In the genomic region with DNA sequence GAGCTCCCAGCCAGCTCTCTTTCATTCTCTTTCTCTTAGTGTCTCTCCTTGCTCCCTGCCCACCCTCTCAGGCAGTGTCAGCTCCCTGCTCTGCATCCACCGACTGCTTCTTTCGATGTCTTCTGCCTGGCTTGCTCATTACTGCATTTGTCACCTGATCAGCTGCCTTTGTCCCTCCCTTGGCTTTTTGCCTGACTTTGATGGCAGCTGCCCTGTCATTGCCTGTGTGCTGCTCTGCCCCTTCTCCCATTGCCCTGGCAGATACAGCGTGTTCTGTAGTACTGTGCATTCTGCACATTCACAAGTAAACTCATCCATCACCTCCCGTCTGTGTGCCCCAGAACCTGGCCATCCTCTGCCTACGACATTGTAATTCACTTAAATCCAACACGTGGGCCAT, we compare ENCODE assay signal across 8 mouse cellular contexts. TPM values are rescaled to one million over a fixed set of nuclear protein-coding genes. Genes with fewer than 3 reads are reported as not detected.
DNase-seq lines count a peak whose midpoint lies in the region; ATAC-seq and TF ChIP-seq lines count a peak whose summit lies in the region.
"Had no signal": no experiment of that assay in that cellular context is flagged by ENCODE, and none has a peak within 500 bp of the region (broad histone marks: within the 10 kb centered on the region; RNA-seq: fewer than 3 reads in every experiment).

No protein-coding gene starts in this region.

- no peak for TF ChIP-seq CTCF in heart, postnatal 0 days (IDR thresholded peaks at IDR 0.05; ENCODE audit: low read depth)

- no peak overlapping the region for H3K4me3 ChIP-seq in heart, postnatal 0 days (ENCODE audit: low read depth, low read length)
- H3K4me3 ChIP-seq in neural tube, embryonic 15.5 days (replicated peaks), result no peak overlapping the region
- H3K4me3 ChIP-seq: limb, embryonic 13.5 days had no signal

- peak; percentile 39; the same call in 1 of the 2 replicates for ATAC-seq in erythroid progenitor cell, adult 5-6 weeks (replicated peaks; ENCODE audit: low FRiP score, poor library complexity, severe bottlenecking)
- peak; percentile 65; the same call in 1 of the 2 replicates for ATAC-seq in heart, postnatal 0 days (ENCODE audit: insufficient read depth, low read depth)
- ATAC-seq in neural tube, embryonic 15.5 days (ENCODE audit: low FRiP score), result peak; percentile 74

- 29% methylated on average over 6 of the region's 6 CpGs for WGBS in heart, postnatal 0 days
- 15% methylated on average over 6 of the region's 6 CpGs for WGBS in neural tube, embryonic 15.5 days

- H3K9me3 ChIP-seq in heart, postnatal 0 days (replicated peaks; ENCODE audit: control insufficient read depth, low read length), result peaks cover 6% of the 10 kb centered on the region; the same call in 1 of the 2 replicates
- no peaks in the 10 kb centered on the region for H3K9me3 ChIP-seq in neural tube, embryonic 15.5 days (replicated peaks)
- H3K9me3 ChIP-seq: limb, embryonic 13.5 days had no signal

- TF ChIP-seq EP300 in heart, postnatal 0 days (IDR thresholded peaks at IDR 0.05; ENCODE audit: low read depth), result no peak

- peak overlapping the region; percentile 30 for H3K4me2 ChIP-seq in heart, postnatal 0 days (ENCODE audit: low read depth, low read length)
- H3K4me2 ChIP-seq in neural tube, embryonic 15.5 days, result no peak overlapping the region; the same call in 1 of the 2 replicates
- H3K4me2 ChIP-seq: limb, embryonic 13.5 days had no signal

- H3K36me3 ChIP-seq in heart, postnatal 0 days (replicated peaks; ENCODE audit: control insufficient read depth, insufficient read depth, low read length), result no peaks in the 10 kb centered on the region
- H3K36me3 ChIP-seq in neural tube, embryonic 15.5 days, result no peaks in the 10 kb centered on the region

- H3K9ac ChIP-seq in heart, postnatal 0 days (replicated peaks; ENCODE audit: low read depth, low read length), result no peak overlapping the region
- H3K9ac ChIP-seq in neural tube, embryonic 15.5 days (replicated peaks), result no peak overlapping the region
- H3K9ac ChIP-seq: limb, embryonic 13.5 days had no signal

- 0 out of 2 replicates have a peak overlapping the region, but pooled peaks have one; percentile 22 for H3K27ac ChIP-seq in heart, postnatal 0 days (ENCODE audit: low read depth)
- H3K27ac ChIP-seq in neural tube, embryonic 15.5 days (replicated peaks), result peak overlapping the region; percentile 63
- H3K27ac ChIP-seq: limb, embryonic 13.5 days had no signal

- peak; percentile 28 for DNase-seq in 3134 (ENCODE audit: extremely low read depth, insufficient read length, low spot score)
- DNase-seq in Muller cell, postnatal 12 days (ENCODE audit: inconsistent ontology term), result peak; percentile 79
- peak; percentile 59 for DNase-seq in heart, postnatal 0 days (ENCODE audit: low spot score)
- peak; percentile 16 to 67 for DNase-seq in left cerebral cortex, adult 8-10 months (ENCODE audit: low spot score in 2 of 2)
- no peak for DNase-seq in spleen, adult 18-20 months

- no peaks in the 10 kb centered on the region for H3K27me3 ChIP-seq in heart, postnatal 0 days (ENCODE audit: control insufficient read depth, insufficient read depth, low read length)
- no peaks in the 10 kb centered on the region for H3K27me3 ChIP-seq in neural tube, embryonic 15.5 days (replicated peaks)
- H3K27me3 ChIP-seq: limb, embryonic 13.5 days had no signal

- H3K4me1 ChIP-seq in heart, postnatal 0 days (ENCODE audit: control insufficient read depth, insufficient read depth), result peaks cover 25% of the 10 kb centered on the region
- H3K4me1 ChIP-seq in neural tube, embryonic 15.5 days, result peaks cover 15% of the 10 kb centered on the region

RNA-seq across cellular contexts. Expression of gene Ptpra, which starts 46.0 kb away (rescaled TPM):
- total RNA-seq in erythroid progenitor cell, adult 5-6 weeks (2015; ENCODE audit: low replicate concordance), result 81.4 and 84.7 TPM in 2 replicates
- 153 and 160 TPM in 2 replicates for total RNA-seq in erythroid progenitor cell, adult 5-6 weeks (2017; ENCODE audit: low replicate concordance)
- total RNA-seq in heart, postnatal 0 days (2014; rRNA removed; ENCODE audit: low replicate concordance), result 21.7 and 39.5 TPM in 2 replicates
- 44.2 and 44.5 TPM in 2 replicates for polyA plus RNA-seq in heart, postnatal 0 days (2015; fragmentation: Nextera tagmentation; extraction: Ambion mirVana)
- 100 to 1,000 TPM; 217 to 237 (median 225) TPM for total RNA-seq in left cerebral cortex, adult 8-10 months (2022)
- polyA plus RNA-seq in neural tube, embryonic 15.5 days (2015; fragmentation: Nextera tagmentation; extraction: Ambion mirVana), result 123 and 129 TPM in 2 replicates

Comparison
In these comparisons a context has a peak if more than half of its experiments do, and no peak if none do; other contexts are left out.
1. DNase-seq: peak in 3134 (single experiment), Muller cell, postnatal 12 days (single experiment), heart, postnatal 0 days (single experiment) and left cerebral cortex, adult 8-10 months (2 of 2); none in spleen, adult 18-20 months (0 of 2).
2. Peak in every context shown above with its lines, with median percentiles within 50 percentile points of each other: ATAC-seq.